Mouse (Mus musculus) adrenal gland, adult 2 months (tissue): ENCODE data around the gene Ppfibp2. TPM values are rescaled to one million over a fixed set of nuclear protein-coding genes. Genes with fewer than 3 reads are reported as not detected.
A peak's percentile ranks its signal among the peaks of the same experiment; 100 is the strongest.

Source experiments
- DNase-seq: peaks from one replicate; pipeline ENCODE4 v3.0.0; 2021
- polyA plus RNA-seq: library from polyadenylated mRNA; depleted of rRNA; stranded (reverse); fragments of >200 nt; gene quantifications from 2 replicates; pipeline ENCODE4 v1.2.3, GENCODE M21; 2012
- total RNA-seq, 2 experiments: library from RNA; stranded (reverse); gene quantifications; 2 replicates each; pipeline ENCODE4 v1.2.3; 2021

The Ppfibp2 gene
- total and polyA plus RNA-seq, 3 experiments, result 2.2 to 7.5 (median 3.5) TPM

DNA sequence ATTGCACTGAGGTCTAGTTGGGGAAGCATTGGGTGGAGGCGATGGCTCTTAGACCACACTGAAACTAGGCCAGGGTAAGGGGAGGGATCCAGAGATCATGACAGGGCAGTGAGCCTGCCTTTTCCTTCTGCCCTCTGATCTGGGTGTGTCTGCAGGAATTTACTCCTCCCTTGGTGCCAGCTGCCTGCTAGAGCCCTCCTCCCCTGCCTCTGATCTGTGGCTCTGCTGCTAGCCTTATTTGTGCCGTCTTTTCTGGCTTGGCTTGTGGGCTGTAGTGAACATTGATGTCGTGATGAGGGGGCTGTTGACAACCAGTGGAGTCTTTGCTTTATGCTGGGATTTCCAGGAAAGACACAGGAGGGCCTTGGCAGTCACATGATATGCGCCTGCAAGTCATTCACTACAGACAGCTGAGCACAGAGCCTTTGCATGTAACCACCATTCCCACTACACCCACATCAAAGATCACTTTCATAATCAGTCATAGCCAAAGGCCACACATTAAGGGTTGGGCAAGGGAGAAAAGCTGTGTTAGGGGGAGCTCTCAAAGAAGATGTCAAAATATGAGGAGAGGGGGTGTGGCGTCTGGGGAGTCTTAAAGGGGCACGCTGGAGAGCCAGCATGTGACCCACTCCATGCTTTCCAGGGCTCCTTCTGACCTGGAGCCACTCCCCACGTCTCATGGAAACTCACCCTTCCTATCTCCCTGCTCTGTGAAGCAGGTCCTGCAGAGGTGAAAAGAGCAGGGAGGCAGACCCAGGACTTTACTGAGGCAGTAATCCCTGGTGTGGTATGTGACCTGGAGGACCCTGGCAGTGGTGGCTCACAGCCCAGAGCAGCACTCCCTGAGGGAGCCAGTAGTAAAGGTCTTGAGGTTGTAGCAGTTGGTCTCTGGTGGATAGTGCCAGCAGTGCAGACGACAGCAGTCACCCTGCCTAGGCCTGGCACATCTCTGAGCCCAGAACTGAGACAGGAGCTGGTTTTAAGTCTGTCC is 69.4 kb downstream of the Ppfibp2 start:
- DNase-seq, result peak; percentile 15

DNA sequence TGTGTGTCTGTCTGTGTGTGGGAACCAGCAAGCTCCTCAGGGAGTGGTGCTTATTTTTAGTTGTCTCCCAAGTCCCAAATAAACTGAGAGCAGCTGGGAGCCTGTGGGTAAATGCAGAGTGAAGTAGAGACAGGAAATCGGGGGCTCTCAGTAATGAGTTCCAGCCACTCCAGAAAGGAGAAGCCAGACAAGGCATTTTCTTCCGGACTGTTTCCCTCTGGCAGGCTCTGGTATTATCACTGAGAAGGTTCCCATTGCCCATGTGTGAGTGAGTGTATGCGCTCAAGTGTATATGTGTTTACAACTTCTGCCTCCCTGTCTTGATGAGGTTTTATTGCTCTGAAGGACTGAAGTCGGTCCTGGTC is 70.2 kb downstream of the Ppfibp2 start:
- no peak for DNase-seq

DNA sequence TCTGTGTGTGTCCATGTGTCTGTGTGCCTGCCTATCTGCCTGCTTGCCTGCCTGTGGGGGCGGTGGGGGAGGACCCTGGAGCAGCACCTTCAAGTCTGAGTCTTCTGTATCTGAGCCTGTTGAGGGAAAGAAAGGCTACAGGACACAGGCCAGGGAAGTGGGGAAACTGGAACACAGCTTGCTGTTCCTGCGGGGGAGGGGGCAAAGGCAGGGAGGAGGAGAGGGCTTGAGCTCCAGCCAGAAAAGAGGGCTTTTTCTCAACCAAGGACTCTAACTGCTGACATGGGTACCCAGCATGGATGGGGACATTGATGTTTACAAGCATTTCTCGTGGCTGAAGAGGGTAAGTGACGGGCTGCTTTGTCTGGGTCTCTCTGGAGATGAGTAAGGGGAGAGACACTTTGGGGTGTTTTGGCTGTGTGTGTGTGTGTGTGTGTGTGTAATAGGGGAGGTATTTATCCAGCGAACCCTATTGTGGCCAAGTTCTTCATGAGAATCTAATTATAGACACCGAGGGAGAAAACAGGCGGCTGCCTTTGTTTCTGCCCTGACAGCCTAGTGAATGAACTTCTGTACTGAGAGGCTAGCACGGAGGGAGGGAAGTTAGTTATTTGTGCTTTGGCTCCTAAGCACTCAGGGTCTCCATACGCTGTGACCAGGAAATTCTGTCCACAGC is 70.7 kb downstream of the Ppfibp2 start:
- DNase-seq, result peak; percentile 6

DNA sequence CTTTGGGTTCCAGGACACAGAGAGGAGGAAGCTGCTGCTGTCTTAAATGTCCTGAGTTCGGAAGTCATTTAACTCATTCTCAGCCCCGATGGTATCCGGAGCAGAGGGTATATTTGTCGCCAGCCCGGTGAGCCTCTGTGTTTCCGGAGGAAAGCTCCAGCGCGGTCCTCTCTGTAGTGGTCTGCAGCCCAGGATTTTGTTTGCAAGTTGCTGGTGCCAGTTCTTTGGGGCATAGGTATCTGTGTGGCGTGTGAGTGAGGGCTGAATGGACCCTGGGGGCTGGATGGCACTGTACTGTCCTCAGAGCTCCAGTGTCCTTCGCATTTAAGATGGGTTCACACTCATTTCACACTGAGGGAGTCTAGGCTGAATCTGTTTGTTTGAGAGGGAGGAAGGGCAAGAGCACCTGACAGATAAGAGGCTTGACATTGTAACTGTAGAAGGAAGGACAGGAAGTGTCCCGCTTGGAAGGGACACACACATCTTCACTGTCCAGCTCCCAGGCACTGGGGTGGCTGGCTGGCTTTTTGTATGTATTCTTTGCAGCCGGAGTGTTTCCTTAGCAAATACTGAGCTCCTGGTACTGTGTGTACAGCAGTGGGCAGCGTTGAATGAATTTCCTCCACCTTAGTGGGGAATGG is 71.4 kb downstream of the Ppfibp2 start:
- no peak for DNase-seq

DNA sequence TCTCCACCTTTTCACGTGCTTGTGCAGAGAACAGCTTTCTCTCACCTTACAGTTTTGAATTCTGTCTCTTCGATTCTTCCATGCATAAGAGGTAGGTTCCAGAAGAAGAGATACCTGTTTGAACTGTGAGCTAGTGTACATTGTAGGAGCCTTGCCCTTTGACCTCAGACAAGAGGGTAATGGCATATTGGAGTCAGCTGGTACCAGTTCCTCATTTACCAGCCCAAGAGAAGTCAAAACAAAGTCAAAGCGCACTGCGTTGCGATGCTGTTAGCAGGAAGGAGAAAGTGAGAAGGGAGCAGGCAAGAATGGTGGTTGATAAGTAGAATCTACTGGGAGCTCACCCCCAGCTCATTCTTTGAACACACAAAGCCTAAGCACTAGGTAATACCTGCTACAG is 73.5 kb downstream of the Ppfibp2 start:
- DNase-seq, result no peak

DNA sequence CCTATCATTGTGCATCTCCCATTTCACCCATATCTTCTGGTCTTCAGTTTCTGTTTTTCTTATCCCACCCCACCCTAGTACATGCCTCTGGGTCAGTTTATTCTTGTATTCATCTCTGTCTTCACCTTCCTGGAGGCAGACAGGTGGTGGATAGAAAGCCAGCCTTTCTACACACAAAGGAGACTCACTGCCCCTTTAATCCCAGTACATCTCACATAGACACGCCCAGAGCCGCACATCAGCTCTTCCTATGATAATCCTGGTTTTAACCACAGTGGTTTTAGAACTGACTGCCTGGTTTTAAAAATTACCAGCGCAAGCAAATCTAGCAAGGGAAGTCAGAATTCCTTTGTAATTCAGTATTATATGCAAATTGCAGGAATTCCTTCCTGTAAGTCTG is 80.2 kb downstream of the Ppfibp2 start:
- no peak for DNase-seq

DNA sequence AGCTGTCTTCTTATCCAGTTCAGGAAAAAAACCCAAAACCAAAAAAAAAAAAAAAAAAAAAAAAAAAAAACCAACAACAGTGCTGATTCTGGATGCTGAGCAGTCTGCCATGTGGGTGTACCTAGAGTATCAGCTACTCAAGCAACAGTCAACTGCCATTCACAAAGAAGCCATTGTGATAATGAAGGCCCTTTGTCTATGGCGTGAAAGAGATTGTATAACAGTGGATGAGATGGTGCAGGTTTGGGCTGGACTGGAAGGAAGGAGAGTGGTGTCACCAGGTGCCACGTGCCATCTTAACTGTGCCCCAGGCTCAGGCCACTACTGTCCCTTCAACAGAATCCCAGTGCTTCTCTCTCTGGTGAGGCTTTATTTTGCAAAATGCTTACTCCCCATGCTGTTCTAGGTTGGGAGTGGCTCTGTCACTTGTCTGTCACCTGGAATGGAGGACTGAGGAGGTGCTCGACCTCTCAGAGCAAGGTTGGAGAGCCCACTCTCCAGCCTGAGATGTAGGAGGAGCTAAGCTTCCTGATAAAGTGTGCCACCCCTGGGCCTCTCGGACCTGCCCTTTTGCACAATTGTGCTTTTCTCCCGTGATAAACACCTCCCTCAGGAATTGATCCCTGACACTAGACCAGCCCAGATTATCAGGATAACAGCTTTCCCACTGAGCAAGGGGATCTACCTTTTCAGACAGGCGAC is 85.3 kb downstream of the Ppfibp2 start:
- DNase-seq, result no peak

DNA sequence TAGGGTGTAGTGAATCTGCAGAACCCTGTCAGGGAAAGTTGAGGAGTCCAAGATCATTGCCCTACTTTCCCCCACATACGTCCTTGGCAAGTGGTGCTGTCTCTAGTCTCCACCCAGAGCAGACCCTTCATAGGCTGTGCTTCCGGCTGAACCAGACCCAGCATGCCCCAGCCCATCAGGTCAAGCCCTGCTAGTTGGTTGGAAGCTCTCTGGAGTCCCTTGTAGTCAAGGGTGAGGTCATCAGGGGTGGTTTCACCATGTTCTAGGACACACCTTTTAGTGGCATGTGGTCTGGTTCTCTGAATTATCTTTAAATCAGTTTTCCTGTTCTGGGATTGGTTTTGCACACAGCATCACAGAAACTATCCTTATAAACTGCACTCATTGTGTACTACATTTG is 86.3 kb downstream of the Ppfibp2 start:
- no peak for DNase-seq

DNA sequence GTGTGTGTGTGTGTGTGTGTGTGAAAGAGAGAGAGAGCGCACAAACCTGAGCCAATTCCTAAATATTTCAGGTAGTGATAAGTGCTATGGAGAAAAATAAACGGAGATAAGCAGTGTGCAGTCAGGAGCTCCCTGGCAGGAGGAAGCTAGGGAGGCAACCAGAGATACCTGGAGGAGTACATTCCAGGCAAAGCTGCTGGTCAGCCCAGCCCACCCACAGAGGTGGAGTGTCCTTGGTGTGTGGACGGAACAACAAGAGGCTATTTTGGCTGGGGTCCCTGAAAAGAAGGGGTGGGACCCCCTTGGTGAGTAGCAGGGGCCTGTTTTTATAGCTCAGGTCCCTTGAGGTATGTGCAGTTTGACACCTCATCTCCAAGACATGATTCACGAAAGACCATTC is 88.2 kb downstream of the Ppfibp2 start:
- no peak for DNase-seq

DNA sequence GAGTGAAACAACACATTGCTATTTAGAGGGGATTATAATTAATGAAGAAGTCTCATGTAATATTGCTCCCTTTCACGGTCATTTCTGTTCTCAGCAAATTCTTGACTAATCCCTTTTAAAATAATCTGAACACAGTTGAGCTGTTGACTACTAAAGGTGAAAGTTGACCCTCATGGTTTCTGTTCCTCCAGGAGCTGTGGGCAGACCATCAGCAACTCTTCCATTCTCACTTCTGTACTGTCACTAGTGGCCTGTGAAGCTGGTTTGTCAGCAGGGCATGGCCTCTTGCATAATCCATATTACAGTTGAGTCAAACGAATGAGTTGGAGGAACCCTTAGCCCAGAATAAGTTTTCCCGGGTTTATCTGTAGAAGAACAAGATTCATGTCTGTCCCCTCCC is 88.6 kb downstream of the Ppfibp2 start:
- no peak for DNase-seq

DNA sequence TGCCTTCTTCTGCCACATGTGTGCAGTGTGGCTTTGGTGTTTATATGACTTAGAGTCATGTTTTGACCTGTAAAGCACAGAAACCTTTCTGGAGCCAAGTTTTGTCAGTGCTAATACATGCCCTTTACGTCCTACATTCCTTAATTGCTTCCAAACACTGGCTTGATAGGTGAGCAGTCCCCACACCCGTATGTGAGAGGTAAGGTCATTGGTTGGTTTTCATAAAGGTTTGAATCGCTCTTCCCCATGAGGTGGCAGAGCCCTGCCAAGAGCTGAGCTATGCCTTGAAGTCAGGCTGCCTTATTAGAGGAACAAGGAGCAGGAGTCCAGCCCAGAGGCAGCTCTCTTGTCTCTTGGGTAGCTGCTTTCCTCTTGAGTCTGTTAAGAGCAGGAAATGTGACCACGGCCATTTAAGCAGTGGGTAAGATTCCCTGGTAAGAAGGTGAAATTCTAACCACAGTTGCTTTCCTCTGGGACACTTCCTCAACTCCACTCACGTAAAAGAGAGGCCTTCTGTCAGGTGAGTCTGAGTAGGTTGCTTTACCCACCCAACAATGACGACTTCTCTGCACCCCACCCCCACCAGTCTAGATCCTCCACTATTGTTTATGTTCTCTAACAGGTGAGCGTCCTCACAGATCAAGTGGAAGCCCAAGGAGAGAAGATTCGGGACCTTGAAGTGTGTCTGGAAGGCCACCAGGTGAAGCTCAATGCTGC is 90.4 kb downstream of the Ppfibp2 start:
- no peak for DNase-seq

DNA sequence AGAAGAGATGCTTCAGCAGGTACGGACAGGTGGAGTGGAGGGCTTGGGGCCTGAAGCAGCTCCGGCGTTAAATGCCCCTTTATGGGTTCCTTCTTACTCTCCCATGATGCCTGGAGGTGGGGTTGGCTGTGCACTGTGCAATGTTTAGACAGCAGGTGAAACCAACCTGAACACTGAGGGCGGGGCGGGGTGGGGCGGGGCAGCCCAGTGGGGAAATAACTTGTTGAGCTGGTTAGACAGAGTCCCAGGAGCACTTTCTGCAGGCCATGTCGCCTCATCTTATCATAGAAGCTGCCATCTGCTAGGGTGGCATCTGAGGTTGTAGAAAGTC is 90.9 kb downstream of the Ppfibp2 start:
- DNase-seq, result no peak

DNA sequence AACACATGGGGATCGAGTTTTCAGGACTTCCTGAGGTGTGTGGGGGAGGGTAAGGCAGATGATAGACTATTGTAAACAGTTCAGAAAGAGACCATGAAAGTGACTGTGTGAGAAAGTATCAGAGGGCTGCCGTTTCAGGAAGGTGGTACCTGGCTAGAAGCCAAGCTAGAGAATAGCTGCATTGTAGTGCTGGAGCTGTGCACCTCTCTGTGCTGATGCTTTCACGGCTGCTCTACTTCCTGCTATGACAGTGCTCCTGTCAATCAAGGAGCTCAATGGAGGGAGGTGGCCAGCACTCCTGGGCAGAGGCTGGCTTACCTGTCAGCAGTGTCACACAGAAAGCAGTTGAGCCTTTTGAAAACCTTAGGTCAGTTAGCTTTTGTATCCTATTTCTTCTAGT is 92.4 kb downstream of the Ppfibp2 start:
- DNase-seq, result no peak

DNA sequence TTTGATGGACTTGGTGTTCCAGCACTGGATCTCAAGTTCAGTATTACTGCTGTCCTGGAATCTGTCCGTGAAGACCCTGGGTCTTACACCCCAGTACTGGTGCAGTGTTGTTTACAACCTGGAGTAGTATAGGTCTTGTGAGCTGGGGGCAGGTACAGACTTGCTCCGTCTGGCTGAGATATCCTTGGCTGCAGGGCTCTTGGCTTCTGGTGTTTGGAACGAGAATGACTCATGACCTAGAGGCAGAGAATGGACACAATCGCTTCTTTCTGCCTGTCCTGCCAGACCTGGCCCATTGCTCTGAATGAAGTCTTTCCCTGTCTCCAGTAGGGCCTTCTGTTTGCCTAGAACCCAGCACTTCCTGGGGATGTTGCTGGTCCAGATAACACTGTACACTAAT is 93.0 kb downstream of the Ppfibp2 start:
- DNase-seq, result no peak

DNA sequence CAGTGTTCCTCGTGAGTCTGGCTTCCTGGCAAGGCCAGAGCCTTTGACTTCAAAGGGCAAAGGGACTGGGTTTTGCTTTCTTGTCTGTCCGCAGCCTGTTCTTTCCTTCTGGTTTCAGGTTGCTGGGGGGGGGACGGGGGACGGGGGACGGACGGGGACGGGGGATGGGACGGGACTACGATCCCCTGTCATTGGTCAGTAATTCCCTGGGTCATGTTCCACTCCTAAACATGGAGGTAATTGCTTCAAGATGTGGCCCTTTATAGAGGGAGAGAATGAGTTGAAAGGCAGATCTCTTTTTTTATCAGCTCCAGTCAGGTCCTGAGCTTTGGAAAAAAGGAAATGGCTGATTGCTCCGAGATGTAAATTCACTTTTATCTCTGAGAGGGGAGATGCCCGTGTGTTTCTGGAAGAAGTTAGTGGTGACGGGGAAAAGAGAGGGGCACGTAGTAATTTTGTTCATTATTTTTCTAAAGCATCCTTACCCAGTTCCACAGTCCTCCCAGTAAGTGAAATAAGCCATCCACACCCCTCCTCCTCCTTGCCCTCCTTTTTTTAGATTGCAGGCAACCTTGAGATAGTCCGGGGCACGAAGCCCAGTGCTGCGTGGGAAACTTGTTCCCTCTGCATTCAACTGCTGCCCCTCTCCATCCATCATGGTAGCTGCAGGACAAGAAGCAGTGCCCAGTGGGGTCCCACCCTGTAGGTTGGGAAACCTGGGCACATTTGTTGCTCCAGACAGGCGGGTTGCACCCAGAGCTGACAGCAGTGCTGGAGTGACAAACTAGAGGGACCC is 95.6 kb downstream of the Ppfibp2 start:
- DNase-seq, result peak; percentile 56

DNA sequence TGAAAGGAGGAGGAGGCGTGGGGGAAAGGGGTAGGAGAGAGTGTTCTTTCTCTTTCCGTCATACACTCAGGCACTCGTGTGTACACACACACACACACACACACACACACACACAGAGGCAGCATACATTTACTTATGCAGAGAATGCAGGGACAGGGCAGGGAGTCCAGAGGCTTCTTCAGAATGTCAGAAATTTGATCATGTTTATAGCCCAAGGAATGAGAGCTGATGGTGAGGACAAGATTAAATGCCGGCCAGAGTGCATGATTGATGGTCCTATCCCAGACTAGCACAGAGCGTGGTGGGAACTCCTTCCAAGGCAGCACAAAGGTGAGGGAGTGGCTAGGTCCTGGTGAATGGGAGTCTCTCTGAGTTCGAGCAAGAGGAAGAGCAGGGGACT is 96.5 kb downstream of the Ppfibp2 start:
- DNase-seq, result no peak

DNA sequence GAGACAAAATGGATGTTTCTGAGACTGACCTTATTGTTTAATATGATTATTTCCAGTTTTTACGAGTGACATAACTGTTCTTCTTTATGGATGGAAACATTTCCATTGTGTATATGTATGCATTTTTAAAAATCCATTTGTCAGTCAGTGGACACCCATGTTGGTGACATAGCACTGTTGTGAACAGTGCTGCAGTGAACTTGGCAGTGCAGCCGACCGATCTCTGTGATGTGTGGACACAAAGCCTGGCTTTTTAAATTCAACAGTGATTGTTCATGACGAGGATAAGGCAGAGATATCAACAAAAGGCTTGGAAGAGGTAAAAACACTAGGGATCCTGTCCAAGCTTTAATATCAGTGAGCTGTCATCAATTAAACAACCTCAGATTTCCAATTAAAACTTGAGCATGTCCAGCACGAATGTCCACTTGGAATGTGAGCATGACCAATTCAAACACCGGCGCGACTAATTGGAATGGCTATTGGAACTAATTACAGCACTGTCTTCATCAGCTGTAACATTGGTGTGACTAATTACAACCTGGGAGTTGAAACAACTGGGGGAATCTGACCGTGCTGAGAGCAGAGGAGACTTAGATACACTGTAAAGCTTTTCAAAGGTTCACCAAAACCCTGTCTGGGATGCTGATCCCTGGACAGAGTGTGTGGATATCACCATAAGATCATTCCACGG is 99.4 kb downstream of the Ppfibp2 start:
- no peak for DNase-seq

DNA sequence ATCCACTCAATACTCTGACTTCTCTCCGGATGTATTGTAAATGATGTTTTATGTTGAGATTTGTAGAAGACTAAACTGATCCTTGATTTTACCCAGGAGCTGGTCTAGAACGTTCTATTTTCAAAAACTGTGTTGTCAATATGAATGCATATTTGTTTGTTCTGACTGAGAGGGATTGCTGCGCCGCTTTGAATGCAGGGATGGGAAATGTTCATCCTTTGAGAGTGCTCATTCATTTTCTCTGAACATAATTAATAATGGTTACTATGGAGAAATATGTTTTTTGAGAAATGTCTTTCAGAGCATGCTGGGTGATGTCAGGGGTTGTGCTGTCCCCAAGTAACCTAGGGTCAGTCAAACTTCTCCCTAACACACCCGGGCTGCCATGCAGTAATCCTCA is 102.1 kb downstream of the Ppfibp2 start:
- no peak for DNase-seq

DNA sequence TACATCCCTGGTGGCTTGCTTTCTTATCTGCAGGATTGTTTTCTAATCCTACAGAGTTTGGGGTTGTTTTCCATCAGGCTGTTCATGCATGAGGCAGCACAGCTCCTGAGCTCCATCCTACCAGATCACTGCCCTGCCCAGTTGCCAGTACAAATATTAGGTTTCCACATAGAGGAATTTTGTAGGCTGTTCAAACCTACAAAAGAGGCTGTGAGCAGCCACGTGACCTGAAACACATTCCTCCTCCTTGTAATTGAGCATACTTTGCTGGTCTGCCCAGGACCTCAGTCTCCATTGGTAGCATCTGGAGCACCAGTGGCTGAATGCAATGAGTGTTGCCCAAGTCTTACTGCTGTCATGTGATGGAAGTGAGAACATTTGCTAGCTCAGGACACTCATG is 104.9 kb downstream of the Ppfibp2 start:
- DNase-seq, result no peak

DNA sequence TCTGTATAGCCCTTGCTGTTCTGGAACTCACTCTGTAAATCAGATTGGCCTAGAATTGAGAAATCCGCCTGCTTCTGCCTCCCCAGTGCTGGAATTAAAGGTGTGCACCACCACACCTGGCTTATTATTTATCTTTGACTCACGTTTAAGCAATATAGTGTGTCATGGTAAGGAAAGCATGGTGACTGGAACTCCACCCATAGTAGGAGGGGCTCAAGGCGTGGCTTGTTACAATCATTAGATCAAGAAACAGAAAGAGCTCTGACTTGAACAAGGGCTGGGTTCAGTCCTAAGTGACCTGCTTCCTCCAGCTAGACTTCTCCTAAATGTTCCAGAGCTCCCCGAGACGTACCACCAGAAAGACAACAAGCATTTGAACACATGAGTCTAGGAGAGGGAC is 105.6 kb downstream of the Ppfibp2 start:
- no peak for DNase-seq
